Mouse (Mus musculus) limb, embryonic 10.5 days (tissue): ENCODE results near the gene Tlk2. TPM values are rescaled to one million over a fixed set of nuclear protein-coding genes. Genes with fewer than 3 reads are reported as not detected.

Experiments
- polyA plus RNA-seq: library from polyadenylated mRNA; unstranded; fragments of >200 nt; fragmentation: Nextera tagmentation; extraction: Ambion mirVana; gene quantifications from 2 replicates; pipeline ENCODE4 v1.2.1, GENCODE M21; 2016

The Tlk2 gene
- polyA plus RNA-seq, 1 experiment from 2014 or later: 23.0 TPM

Other genes starting within 250 kb of the Tlk2 start
- gene Efcab3, start 115.2 kb upstream of the Tlk2 start, polyA plus RNA-seq: not detected in 2 replicates
- gene Mettl2, start 52.4 kb upstream of the Tlk2 start, polyA plus RNA-seq: 59.2 and 68.3 TPM in 2 replicates
- not detected in 2 replicates for gene Gm10842, start 31.9 kb upstream of the Tlk2 start, polyA plus RNA-seq
- gene Mrc2, start 113.8 kb downstream of the Tlk2 start, polyA plus RNA-seq: 27.6 and 31.6 TPM in 2 replicates